Mouse (Mus musculus) heart, adult 2 months (tissue): ENCODE data around the gene Sytl4.

Experiments used
- CTCF ChIP-seq: fragments of 200-600 bp; IDR thresholded peaks from 2 replicates; pipeline ENCODE4 v1.8.1; 2022; ENCODE audit warnings: antibody characterized with exemption, mild to moderate bottlenecking, moderate library complexity
- POLR2A ChIP-seq: fragments of 200-500 bp; IDR thresholded peaks from 2 replicates; pipeline ENCODE4 v1.6.1; 2011; ENCODE audit warnings: mild to moderate bottlenecking, low read depth, low read length, control low read depth; ENCODE audit not compliant: insufficient read depth

DNA sequence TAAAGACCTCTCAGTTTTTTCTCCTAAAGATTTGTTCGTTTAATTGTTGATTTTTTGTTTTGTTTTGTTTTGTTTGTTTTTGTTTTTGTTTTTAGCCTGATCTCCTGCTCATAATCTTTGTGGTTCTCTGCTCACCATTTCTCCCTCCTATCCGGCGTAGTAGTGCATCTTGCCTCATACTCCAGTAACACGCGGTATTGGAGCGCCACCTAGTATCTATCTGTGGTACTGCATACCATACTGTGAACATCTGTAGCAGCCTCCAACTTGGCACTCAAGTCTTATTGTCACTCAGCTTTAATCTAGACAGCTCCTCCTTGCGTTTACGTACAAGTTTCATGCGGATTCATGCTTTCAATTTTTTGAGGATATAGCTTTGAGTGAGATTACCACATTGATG, 37.4 kb upstream of the Sytl4 start:
- TF ChIP-seq CTCF = peak; percentile 94; the same call in 1 of the 2 replicates
- TF ChIP-seq POLR2A = no peak
